Mouse (Mus musculus) monocyte, adult 5-6 weeks (primary cell): ENCODE data around the gene Tsg101. TPM values are rescaled to one million over a fixed set of nuclear protein-coding genes. Genes with fewer than 3 reads are reported as not detected.
"Not testable (repeated sequence)": the region's sequence is repeated elsewhere in the genome, so short reads cannot be mapped to it uniquely, and the experiment has no call there.

Experiments
- ATAC-seq: fragments of 153-309, 156-312 bp; replicated peaks from 2 replicates; pipeline ENCODE4 v1.8.0; 2017; ENCODE audit warnings: mild to moderate bottlenecking; ENCODE audit not compliant: low TSS enrichment, insufficient number of reproducible peaks, severe bottlenecking, poor library complexity, low FRiP score
- total RNA-seq: library from RNA; stranded (forward); fragments of 200-1000, 200-491, 200-594 nt; gene quantifications from 3 replicates; pipeline ENCODE4 v1.2.3, GENCODE M21; 2017

Tsg101 gene
- 27.2 to 80.4 TPM (median 57.3 TPM) in 3 replicates for total RNA-seq

DNA sequence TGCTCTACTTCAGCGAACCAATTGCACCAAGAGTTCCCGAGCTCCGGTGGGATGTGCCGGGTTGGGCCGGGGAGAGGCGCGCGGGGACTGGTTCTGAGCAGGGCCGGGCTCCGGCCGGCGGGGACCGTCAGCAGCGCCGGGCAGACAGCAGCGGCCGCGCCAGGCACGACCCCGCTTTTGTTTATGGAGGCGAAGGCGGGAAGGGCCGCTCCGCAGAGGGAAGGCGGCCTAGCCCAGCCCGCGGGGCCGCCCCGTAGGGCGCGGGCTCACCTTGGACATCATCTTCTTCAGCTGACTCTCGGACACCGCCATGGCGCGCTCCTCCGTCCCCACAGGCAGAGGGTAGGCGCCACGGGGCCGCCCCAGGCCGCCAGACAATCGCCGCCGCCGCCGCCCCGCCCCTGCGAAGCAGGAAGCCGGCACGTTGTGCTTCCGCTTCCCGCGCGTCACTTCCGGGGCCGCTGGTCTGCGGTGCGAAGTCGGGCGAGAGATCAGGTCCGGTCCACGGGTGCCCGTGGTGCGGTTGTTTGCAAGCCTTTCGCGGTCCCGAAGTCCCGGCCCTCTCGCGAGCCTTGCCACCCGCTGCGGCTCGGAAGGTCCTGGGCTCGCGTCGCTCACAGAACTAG lies at the start of gene Tsg101:
Gene Tsg101, minus strand, starts transcription at position 419 of the 626 bp plus-strand sequence.
- peak; percentile 83 for ATAC-seq

DNA sequence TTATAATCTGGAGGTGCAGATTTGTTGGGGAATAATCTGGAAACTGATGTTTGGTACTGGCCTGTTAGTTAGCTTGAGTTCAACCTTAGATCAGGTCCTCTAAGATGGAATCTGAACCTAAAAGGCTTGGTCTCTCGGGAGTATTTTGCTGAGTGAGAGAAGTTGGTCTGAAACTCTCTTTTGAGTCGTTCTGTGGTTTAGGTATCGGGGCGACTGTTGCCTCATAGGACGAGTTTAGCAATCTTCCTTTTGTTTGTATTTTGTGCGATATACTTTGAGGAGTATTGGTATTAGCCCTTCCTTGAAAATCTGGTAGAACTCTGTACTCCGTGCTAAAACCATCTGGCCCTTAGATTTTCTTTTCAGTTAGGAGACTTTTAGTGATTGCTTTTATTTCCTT lies 44.3 kb upstream of the Tsg101 start:
- 0 out of 2 replicates have a peak, but pooled peaks have one; percentile 22 for ATAC-seq

DNA sequence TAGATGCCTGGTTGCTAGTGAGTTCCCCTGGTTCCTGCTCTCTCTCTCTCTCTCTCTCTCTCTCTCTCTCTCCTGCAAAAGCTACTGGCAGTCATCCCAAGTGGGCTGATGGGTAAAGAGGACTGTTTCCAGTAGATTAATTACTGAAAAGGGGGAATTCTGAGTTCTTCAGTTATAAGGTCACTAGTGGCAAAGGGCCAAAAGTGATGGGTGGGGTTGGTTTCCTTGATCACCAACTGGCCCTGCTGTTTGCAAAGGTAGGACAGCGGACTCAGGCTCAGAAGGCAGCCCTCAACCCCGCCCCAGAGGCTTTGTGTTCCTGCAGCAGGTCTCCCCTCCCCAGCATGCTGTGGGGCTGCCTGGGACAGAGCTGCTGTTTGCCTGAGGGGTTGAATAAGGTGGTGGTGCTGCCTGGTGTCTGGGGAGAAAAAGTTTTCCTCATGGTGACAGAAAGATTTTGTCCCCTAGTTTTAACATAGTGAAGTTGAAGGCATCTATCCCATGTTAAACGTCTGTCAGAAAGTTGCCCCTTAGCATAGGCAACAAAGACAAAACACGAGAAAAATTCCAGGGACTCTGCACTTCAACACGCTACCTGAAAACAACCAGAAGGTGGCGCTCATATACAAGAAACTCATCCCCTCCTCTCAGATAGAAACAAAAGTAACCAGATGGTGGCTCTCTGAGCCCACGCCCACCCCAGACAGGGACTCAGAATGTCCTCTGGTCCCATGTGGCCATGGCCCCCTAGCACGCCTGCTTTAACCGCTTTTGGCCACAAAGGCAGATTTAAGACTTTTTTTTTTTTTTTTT lies 43.2 kb upstream of the Tsg101 start:
- peak; percentile 74 for ATAC-seq

DNA sequence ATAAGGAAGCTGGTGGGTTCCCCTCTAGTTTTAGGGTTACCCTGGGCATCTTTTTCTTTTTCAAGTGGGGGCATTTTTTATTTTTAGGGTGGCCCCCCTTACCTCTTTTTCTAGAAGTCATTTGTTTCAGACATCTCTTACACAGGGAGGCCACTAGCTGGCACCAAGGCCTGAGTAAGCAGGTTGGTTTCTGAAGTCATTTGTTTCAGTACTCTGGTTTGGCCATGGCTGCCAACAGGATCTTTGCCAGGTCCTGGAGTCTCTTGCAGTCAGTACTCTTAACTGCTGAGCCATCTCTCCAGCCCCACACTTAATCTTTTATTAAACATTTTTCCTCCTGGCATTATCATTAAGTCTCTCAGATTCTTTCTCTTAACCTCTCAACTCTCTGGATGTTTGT lies 42.4 kb upstream of the Tsg101 start:
- no peak for ATAC-seq

- ATAC-seq, result no peak
Measured at GRCm38 (mm10) chr7:46960991-46961390, 41.2 kb upstream of the Tsg101 start.

DNA sequence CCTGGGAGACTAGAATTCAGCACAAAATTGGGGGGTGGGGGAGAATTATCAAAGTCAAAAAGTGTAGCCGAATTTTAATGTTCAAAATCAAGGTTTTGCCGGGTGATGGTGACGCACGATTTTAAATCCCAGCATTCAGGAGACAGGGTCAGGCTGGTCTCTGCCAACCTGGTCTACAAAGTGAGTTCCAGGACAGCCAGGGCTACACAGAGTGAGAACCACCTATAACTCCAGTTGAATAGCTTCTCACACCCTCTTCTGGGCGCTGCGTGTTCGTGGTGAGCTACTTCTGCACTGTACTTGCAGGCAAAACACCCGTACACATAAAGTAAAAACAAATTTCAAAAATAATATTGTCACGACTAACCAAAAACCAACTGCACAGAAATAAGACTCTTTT lies 39.1 kb upstream of the Tsg101 start:
- ATAC-seq, result no peak

DNA sequence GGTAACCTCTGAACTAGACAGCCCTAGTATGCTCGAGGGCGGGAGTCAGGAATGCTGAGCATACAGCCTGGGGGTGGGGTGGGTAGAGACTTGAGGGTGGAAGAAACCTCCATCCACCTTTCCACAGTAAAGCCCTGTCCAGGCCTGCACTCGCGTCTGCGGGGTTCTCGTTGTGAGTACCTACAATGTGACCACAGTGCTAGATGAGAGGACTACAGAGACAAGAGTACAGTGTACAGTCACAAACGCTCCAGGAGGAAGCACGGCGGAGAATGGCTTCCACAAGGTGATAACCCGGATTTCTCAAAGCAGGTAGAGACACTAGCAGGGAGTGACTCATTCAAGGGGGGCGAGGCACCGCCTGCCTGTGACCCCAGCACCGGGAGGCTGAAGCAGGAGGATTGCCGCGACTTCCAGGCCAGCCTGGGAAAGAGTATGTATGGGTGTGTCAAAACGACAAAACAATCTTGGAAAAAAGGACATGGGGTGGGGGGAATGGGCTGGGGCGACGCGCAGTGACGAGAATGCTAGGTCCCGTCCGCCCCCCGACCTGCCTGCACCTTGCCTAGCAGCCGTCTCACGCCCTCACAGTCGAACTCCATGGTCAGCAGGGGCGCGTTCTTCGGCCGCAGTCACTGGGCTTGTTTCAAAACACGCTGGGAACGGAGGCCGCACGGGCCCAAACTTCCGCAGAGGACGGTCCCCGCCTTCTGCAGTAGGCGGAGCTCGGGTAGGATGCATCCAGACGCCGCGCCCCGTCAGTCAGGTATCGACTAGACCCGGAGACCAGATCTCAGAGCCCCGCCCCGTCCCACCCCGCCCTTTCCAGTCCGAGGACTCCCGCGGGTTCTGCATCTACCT lies 38.3 kb upstream of the Tsg101 start, which contains the start of gene Uevld:
Gene Uevld, minus strand, starts transcription at position 697 of the 861 bp plus-strand sequence.
- ATAC-seq, result peak; percentile 93

GRCm38 (mm10) chr7:46935847-46936246 lies 16.1 kb upstream of the Tsg101 start:
- no peak for ATAC-seq

- ATAC-seq, result no peak
Measured at GRCm38 (mm10) chr7:46934788-46935187, 15.0 kb upstream of the Tsg101 start.

- ATAC-seq, result no peak
Measured at GRCm38 (mm10) chr7:46931370-46931769, 11.6 kb upstream of the Tsg101 start.

DNA sequence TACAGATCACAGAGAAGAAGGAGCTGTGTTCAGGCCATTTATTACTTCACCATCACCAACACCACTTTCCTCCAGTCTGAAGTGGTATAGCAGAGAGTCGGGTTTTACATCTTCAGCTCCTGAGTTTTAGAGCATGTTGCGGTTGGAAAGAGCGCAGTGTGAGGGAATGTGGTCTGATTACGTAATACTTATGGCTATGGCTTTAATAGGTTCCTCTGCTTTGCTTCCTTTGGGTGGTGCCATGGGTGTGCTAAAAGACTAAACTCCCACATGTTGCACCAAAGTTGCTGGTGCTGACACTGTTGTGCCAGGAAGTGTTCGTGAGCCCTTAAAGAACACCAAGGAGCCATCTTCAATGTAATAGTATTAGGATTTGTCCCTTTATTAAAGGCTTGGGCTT lies 8.5 kb upstream of the Tsg101 start:
- 0 out of 2 replicates have a peak, but pooled peaks have one; percentile 47 for ATAC-seq

- 0 out of 2 replicates have a peak, but pooled peaks have one; percentile 5 for ATAC-seq
Measured at GRCm38 (mm10) chr7:46922075-46922474, 2.3 kb upstream of the Tsg101 start.

- ATAC-seq, result no peak
Measured at GRCm38 (mm10) chr7:46918678-46919371, 944 bp downstream of the Tsg101 start.

DNA sequence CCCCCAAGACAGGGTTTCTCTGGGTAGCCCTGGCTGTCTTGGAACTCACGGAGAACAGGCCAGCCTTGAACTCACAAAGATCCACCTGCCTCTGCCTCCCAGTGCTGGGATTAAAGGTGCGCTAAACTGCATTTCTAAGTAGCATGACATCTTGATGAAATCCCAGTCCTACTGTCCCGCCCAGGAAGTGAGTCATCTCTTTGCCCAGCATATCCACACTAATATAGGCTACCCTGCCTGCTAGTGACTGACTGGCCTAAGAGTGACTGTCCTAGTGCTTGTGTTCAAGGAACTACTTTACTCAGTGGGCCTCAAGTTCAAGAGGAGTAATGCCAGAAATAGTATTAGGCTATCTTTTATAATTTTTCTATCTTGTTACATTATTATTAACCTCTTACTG lies 3.4 kb downstream of the Tsg101 start:
- ATAC-seq, result no peak

- no peak for ATAC-seq
Measured at GRCm38 (mm10) chr7:46911250-46911649, 8.5 kb downstream of the Tsg101 start.

GRCm38 (mm10) chr7:46899343-46899742 lies 20.4 kb downstream of the Tsg101 start:
- no peak for ATAC-seq

DNA sequence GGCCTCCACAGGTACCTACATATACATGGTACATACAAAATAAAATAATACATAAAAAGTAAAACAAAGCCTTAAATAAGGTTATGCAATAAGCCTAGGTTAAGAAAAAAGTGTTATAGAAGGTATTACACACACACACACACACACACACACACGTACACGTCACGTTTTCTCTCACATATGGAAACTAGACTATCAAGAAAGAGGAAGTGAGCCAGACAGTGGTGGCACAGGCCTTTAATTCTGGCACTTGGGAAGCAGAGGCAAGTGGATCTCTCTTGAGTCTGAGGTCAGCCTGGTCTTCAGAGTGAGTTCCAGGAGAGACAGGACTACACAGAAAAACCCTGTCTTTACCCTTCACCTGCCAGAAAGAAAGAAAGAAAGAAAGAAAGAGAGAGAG lies 24.3 kb downstream of the Tsg101 start:
- no peak for ATAC-seq

GRCm38 (mm10) chr7:46883304-46883703 lies 36.5 kb downstream of the Tsg101 start:
- no peak for ATAC-seq

GRCm38 (mm10) chr7:46881941-46882340 lies 37.8 kb downstream of the Tsg101 start:
- not testable (repeated sequence) for ATAC-seq
